Mouse (Mus musculus): ENCODE measurements around the gene Cngb1.
"Not testable (repeated sequence)": the region's sequence is repeated elsewhere in the genome, so short reads cannot be mapped to it uniquely, and the experiment has no call there.

Cngb1 gene

GRCm38 (mm10) chr8:95247277-95247676 lies 59.1 kb downstream of the Cngb1 start:
- no peak for DNase-seq (ENCODE audit: low spot score in 2 of 2)

DNA sequence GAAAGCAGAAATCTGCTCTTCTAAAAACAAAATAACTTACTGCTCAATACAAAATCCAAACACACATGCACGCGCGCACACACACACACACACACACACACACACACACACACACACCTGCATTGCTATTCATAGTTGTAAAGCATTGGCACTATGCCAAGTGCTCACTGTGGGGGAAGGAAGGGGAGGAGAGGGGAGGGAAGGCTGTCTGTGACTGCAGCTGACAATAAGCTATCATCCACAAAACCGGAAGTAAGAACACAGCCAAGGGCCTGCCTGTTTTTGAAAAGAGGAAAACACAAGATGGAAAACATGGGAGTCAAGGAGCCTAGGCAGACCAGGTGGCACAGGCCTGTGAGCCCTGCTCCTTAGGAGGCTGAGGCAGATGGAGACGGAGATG lies 61.2 kb downstream of the Cngb1 start:
- no peak for DNase-seq (ENCODE audit: low spot score in 2 of 2)

DNA sequence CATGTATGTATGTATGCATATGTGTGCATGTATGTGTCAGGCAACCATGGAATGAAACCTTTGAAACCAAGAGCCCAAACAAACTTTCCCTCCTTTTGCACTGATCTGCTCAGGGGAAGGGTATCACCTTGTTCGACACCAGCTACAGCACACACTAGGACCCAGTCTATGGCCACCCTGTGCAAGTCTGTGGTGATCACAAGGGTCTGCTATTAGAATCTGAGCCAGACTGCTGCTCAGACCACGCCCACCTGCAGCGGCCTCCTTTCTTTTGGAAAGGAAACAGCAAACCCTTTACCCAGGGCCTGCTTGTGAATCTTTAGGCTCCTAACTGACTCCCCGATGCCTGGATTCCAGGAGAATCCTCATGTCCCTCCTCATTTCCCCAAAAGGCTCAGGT lies 62.5 kb downstream of the Cngb1 start:
- DNase-seq (ENCODE audit: low spot score in 2 of 2) = no peak

- peak; percentile 20 to 27 for DNase-seq (ENCODE audit: low spot score in 2 of 2)
These were observed 63.4 kb downstream of the Cngb1 start for GRCm38 (mm10) chr8:95242826-95243571.

GRCm38 (mm10) chr8:95242099-95242825 lies 64.1 kb downstream of the Cngb1 start:
- no peak for DNase-seq (ENCODE audit: low spot score in 2 of 2)

DNA sequence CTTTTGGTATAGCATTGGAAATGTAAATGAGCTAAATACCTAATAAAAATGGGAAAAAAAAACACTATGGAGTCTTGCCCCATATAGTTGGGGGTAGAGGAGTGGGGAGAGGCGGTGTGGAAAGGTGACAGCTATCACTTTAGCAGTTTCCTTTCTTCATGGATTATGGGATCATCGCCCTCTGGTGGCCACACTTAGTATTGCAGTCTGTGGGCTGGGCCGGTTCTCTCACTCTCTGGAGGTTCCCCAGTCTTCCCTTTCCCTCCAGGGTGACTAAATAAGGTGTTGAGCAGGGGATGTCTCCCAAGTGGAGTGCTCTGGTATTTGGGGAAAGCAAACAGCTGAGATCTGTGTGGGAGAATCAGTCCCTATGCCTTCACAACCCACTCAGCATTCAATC lies 70.7 kb downstream of the Cngb1 start:
- DNase-seq (ENCODE audit: low spot score in 2 of 2) = peak in 1 of 2 experiments; percentile 73

DNA sequence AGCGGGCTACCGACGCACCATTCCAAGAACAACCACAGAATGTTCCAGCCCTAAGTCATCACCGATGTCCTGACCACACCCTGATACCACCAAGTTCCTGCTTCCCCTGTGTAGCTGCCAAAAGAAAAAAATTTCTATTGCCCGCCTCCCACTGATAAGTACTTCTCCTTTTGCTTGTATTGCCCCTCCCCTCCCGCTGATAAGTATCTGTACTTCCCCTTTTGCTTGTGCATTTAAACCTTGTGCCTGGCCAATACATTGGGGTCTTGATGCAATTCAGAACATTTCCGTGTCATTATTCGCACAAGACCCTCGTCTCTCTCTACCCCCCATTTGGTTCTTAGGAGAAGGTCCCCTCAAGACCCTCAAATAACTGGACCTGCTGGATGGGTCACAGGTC lies 76.3 kb downstream of the Cngb1 start:
- DNase-seq (ENCODE audit: low spot score in 2 of 2) = not testable (repeated sequence)

- no peak for DNase-seq (ENCODE audit: low spot score in 2 of 2)
These were observed 79.3 kb downstream of the Cngb1 start for GRCm38 (mm10) chr8:95227151-95227468.

GRCm38 (mm10) chr8:95226251-95227150 lies 79.9 kb downstream of the Cngb1 start:
- no peak for DNase-seq (ENCODE audit: low spot score in 2 of 2)

- DNase-seq (ENCODE audit: low spot score in 2 of 2) = no peak
These were observed 82.4 kb downstream of the Cngb1 start for GRCm38 (mm10) chr8:95223969-95224368.

DNA sequence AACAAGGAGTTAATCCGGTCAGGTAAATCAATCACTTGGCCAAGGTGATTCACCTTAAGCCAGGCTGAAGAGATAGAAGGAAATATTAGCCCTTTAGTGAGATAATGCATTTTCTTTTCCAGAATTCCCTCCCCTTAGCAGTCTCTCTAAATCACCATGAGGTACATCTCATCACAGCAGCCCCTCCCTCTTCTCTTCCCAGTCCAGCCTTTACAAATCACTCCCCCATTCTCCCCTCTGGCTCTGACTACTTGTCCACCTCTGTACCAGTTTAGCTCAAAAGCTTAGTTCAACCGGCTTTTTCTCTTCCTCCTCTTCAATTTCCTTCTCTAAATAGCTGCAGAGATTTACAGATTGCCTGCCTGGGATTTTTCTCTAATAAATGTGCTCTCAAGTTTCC lies 85.3 kb downstream of the Cngb1 start:
- DNase-seq (ENCODE audit: low spot score in 2 of 2) = no peak

GRCm38 (mm10) chr8:95220571-95220998 lies 85.8 kb downstream of the Cngb1 start:
- no peak for DNase-seq (ENCODE audit: low spot score in 2 of 2)

GRCm38 (mm10) chr8:95219623-95220022 lies 86.8 kb downstream of the Cngb1 start:
- DNase-seq (ENCODE audit: low spot score in 2 of 2) = no peak

DNA sequence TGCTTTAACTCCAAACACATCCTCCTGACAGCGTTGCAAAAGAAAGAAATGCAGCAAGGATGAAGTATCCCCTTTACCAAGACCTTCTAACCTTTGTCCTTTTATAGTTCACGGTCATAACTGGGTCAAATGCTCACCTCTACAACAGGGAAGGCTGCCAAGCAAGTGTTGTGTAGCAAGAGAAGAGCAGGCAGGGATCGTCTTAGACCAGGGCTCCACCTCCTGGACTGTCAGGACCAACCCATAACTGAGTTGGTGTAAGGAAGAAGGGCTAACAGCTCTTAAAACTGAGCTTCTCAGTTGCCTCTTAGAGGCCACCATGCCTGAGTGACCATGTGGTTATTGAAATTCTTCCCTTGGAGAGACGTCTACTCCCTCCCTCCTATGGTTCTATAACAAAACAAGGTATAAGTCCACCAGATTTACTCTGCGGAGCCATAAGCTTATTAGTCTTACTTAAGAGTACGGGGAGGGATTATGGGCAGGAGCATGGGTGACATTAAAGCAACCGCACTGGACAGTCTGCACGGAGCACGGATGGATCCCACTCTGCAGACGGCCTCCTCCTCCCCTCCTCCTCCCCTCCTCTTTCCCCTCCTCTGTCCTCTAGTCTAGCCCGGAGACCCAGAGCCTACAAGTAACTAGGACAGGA lies 90.5 kb downstream of the Cngb1 start:
- DNase-seq (ENCODE audit: low spot score in 2 of 2) = no peak

GRCm38 (mm10) chr8:95209924-95210323 lies 96.5 kb downstream of the Cngb1 start:
- DNase-seq (ENCODE audit: low spot score in 2 of 2) = peak; percentile 6 to 31

DNA sequence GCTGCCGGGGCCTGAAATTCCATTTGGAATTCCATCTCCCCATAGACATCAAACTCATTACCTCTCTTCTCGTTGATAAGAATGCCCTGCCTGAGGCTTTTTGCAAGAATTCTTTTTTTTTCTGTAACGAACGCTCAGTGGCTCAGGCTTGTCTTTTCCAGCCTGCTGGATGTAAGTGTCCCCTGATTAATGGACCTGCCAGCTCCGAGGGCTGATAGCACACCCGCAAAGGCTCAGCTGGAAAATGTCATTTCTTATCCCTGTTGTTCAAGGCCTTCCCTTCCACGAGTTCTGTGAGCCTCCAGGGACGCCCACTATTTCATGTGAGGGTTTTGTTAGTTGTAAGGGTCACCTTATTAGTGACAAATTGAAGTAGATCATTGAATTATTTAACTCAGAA lies 100.4 kb downstream of the Cngb1 start:
- DNase-seq (ENCODE audit: low spot score in 2 of 2) = no peak

DNA sequence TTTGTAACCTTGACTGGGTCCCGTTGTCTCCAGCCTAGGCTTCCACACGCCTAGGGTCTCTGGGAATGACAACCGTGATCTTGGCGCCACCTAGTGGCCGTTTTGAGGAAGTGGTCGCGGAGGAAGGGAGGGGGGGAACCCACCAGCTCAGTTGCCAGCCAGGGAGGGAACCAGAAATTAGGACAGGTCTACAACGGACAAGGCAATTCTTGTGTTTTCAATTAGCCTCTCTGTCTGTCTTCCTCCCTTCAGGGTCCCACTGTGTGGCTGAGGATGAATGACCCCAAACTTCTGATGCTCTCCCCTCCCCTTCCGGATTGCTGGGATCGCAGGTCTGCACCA lies 102.4 kb downstream of the Cngb1 start:
- DNase-seq (ENCODE audit: low spot score in 2 of 2) = peak in 1 of 2 experiments; percentile 66

DNA sequence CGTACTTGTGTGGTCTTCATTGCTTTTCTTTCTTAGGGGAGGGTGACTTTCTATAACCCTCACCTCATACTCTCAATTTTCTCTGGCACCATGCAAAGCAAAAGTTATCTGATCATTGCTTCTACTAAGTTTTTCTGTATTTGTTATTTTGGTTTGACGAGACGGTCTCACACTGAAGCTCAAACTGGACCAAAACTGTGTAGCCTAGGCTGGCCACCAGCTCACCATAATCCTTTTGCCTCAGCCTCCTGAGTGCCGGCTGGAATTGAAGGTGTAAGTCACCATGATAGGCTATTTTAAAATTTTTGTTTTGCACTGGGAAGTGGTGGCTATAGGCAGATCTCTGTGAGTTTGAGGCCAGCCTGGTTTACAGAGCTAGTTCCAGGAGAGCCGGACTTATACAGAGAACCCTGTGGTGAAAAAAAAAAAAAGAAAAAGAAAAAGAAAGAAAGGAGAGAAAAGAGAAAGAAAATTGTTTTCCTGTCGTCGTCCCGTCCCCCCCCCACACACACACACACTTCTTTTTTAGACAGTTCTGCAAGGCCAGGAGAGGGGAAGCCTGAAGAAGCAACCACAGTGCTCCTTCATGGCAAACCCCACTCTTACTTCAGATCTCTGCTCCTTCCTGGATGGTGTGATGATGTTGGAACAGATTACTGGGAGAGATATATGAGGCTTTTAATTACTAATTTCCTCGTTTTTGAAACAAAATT lies 102.9 kb downstream of the Cngb1 start:
- DNase-seq (ENCODE audit: low spot score in 2 of 2) = no peak

DNA sequence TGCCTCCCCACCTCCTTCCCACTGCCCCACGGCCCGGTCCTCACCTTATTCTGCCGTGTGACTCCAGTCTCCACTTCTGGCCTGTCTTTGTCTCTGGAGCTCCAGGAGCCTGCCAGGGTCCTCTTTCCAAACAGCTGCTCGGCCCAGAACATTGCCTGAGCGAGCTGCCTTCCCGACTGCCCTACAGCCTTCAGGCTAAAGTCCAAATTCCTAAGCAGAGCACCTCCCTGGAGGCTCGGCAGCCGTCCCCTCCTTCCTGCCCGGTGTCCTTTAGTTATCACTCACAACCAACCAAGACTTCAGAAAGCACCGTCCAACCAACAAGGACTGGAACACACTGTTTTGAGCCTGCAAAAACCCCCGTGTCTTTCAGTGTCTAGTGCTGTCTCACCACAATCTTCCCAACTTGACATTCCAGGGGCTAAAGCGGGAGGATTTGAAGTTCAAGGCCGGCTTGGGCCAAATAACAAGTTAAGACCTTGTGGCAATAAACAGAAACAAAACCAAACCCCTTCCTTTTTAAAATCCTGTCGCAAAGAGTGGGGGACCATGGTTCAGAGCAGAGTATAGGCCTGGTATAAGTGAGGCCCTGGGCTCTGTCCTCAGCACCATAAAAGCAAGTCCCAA lies 103.6 kb downstream of the Cngb1 start, which contains the start of gene Kifc3:
Gene Kifc3 (minus strand): TSS at position 164 of the 627 bp plus-strand sequence.
- DNase-seq (ENCODE audit: low spot score in 2 of 2) = no peak

DNA sequence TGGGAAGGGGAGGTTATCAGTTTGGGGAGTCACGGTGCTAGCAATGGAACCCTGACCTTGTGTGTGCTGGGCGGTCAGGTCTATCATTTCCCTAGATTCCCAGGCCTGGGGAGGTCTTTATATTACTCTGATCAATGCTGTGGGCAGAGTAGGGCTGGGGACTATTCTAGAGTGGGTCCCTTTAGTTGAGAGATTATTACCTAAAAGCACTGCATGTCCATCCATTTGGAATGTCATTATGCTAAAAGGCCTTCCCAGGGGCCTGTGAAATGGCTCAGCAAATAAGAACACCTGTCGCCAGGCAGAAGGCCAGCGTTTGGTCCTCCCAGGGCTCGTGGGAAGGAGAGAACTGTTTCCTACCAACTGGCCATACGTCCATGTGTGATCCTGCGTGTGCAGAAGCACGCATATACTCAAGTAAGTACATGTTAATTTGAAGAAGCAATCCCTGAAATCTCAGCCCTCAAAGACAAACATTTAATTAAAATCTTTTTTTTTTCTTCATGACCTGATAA lies 104.3 kb downstream of the Cngb1 start:
- no peak for DNase-seq (ENCODE audit: low spot score in 2 of 2)

DNA sequence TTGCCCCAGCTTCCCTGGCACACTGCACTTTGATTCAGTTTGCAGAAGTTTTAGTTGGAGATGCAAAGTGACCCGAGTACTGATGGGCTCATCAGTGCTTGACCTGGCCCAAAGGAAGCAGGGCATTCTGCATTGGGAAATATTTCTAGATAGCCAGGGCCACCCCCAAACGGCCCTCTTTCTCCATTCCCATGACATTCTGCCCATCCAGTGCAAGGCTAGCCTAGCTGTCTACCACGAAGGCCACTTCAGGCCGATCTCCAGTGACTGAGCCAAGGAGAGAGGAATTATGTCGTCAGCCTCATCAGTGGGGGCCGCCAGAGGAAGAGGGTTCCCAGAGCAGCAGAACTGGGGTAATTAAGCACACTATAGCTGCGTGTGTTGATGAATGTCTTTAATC lies 104.9 kb downstream of the Cngb1 start:
- no peak for DNase-seq (ENCODE audit: low spot score in 2 of 2)

All from left cerebral cortex, adult 9 months (tissue).